Mouse (Mus musculus): ENCODE data around the gene Asah2. TPM values are rescaled to one million over a fixed set of nuclear protein-coding genes. Genes with fewer than 3 reads are reported as not detected.
"Not testable (repeated sequence)": the region's sequence is repeated elsewhere in the genome, so short reads cannot be mapped to it uniquely, and the experiment has no call there.

The Asah2 gene
- total and polyA plus RNA-seq, 2 experiments from 2014 or later: 0.44 to 2.6 TPM

- no peaks in the 10 kb centered on the region for H3K27me3 ChIP-seq (ENCODE audit: insufficient read depth, low read length)
- DNase-seq (peak; percentile 21), ATAC-seq (peak; percentile 61)
- H3K4me3 ChIP-seq (ENCODE audit: low read depth, low read length): peak overlapping the region; percentile 33
- WGBS: 17% methylated on average over 18 of the region's 18 CpGs
- H3K9ac ChIP-seq: peak overlapping the region; percentile 44
- H3K9me3 ChIP-seq (ENCODE audit: low read length): no peaks in the 10 kb centered on the region
- peak overlapping the region; percentile 53 for H3K4me2 ChIP-seq (ENCODE audit: low read depth)
- no peaks in the 10 kb centered on the region for H3K36me3 ChIP-seq (ENCODE audit: insufficient read depth)
- no peak overlapping the region for H3K27ac ChIP-seq (ENCODE audit: low read depth, low read length)
- no peak for TF ChIP-seq CTCF (IDR thresholded peaks at IDR 0.05; ENCODE audit: low read depth)
- H3K4me1 ChIP-seq (ENCODE audit: insufficient read depth): no peaks in the 10 kb centered on the region
These were observed 5.6 kb downstream of the Asah2 start for GRCm38 (mm10) chr19:32102294-32102975.

- no peaks in the 10 kb centered on the region for H3K27me3 ChIP-seq (ENCODE audit: insufficient read depth, low read length)
- 75% methylated on average over 3 of the region's 3 CpGs for WGBS
- H3K9ac ChIP-seq: no peak overlapping the region
- H3K9me3 ChIP-seq (ENCODE audit: low read length): no peaks in the 10 kb centered on the region
- no peak overlapping the region for H3K4me2 ChIP-seq (ENCODE audit: low read depth)
- no peak overlapping the region for H3K4me3 ChIP-seq (ENCODE audit: low read depth, low read length)
- no peak overlapping the region for H3K27ac ChIP-seq (ENCODE audit: low read depth, low read length)
- ATAC-seq (no peak), DNase-seq (no peak)
- no peaks in the 10 kb centered on the region for H3K36me3 ChIP-seq (ENCODE audit: insufficient read depth)
- H3K4me1 ChIP-seq (ENCODE audit: insufficient read depth): no peaks in the 10 kb centered on the region
- 0 out of 2 replicates have a peak, but pooled peaks have one; percentile 7 for TF ChIP-seq CTCF (IDR thresholded peaks at IDR 0.05; ENCODE audit: low read depth)
These were observed 9.4 kb downstream of the Asah2 start for GRCm38 (mm10) chr19:32098582-32098981.

DNA sequence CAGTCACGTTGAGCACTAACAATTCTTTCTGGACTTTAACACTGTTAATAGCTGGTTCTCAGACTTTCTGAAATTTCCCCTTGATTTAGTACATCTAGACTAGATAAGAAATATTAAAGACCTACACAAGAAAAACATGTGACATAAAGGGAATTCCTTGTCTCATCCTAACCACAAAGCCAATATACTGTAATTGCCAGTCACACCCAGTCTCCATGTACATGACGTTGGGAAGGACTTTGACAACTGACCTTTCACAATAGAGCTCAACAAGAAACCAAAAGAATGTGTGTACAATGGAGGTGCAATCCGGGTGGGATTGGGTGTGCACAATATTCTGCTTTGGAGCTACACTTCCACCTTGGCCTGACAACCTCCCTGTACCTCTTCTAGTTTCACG, 15.7 kb downstream of the Asah2 start:
- no peaks in the 10 kb centered on the region for H3K27me3 ChIP-seq (ENCODE audit: insufficient read depth, low read length)
- H3K4me3 ChIP-seq (ENCODE audit: low read depth, low read length): no peak overlapping the region
- H3K4me1 ChIP-seq (ENCODE audit: insufficient read depth): no peaks in the 10 kb centered on the region
- WGBS: 93% methylated on average over 4 of the region's 4 CpGs
- H3K27ac ChIP-seq (ENCODE audit: low read depth, low read length): no peak overlapping the region
- DNase-seq (no peak), ATAC-seq (no peak)
- H3K36me3 ChIP-seq (ENCODE audit: insufficient read depth): no peaks in the 10 kb centered on the region
- no peak overlapping the region for H3K4me2 ChIP-seq (ENCODE audit: low read depth)
- no peak overlapping the region for H3K9ac ChIP-seq
- no peak for TF ChIP-seq CTCF (IDR thresholded peaks at IDR 0.05; ENCODE audit: low read depth)
- no peaks in the 10 kb centered on the region for H3K9me3 ChIP-seq (ENCODE audit: low read length)

DNA sequence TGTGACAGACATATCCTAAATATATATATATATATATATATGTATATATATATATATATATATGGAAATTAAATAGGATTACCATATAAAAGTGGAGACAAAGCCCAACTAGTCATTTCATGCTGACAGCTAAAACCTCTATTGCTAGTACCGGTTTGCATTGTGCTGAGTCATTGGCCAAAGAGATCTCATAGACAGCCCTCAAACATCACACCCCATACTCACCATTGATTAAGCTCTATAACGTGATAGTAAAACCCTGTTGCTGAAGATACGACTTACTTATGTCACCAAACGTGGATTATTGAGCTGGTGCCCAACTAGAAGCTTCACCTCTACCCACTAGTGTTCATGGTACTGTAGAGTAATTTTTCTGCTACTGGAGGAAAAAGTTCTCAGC, 17.2 kb downstream of the Asah2 start:
- no peak overlapping the region for H3K4me3 ChIP-seq (ENCODE audit: low read depth, low read length)
- no peaks in the 10 kb centered on the region for H3K36me3 ChIP-seq (ENCODE audit: insufficient read depth)
- 88% methylated on average over 4 of the region's 4 CpGs for WGBS

GRCm38 (mm10) chr19:32088570-32088969, 19.4 kb downstream of the Asah2 start:
- ATAC-seq (no peak), DNase-seq (no peak)
- Histone ChIP-seq H3K4me1 (ENCODE audit: insufficient read depth) (no peaks in the 10 kb centered on the region), H3K4me2 (ENCODE audit: low read depth) (no peak overlapping the region), H3K9ac (no peak overlapping the region), H3K4me3 (ENCODE audit: low read depth, low read length) (no peak overlapping the region), H3K36me3 (ENCODE audit: insufficient read depth) (no peaks in the 10 kb centered on the region), H3K27me3 (ENCODE audit: insufficient read depth, low read length) (no peaks in the 10 kb centered on the region), H3K27ac (ENCODE audit: low read depth, low read length) (no peak overlapping the region), H3K9me3 (ENCODE audit: low read length) (no peaks in the 10 kb centered on the region)
- WGBS: 81% methylated on average over 1 of the region's 1 CpGs
- TF ChIP-seq CTCF (IDR thresholded peaks at IDR 0.05; ENCODE audit: low read depth): no peak

More for the DNA sequence above, 17.2 kb downstream of the Asah2 start:
- DNase-seq (no peak), ATAC-seq (no peak)
- no peak overlapping the region for H3K4me2 ChIP-seq (ENCODE audit: low read depth)
- H3K27me3 ChIP-seq (ENCODE audit: insufficient read depth, low read length): no peaks in the 10 kb centered on the region
- H3K4me1 ChIP-seq (ENCODE audit: insufficient read depth): no peaks in the 10 kb centered on the region
- no peaks in the 10 kb centered on the region for H3K9me3 ChIP-seq (ENCODE audit: low read length)
- H3K27ac ChIP-seq (ENCODE audit: low read depth, low read length): no peak overlapping the region
- no peak overlapping the region for H3K9ac ChIP-seq
- no peak for TF ChIP-seq CTCF (IDR thresholded peaks at IDR 0.05; ENCODE audit: low read depth)

- no peak for DNase-seq
- Histone ChIP-seq H3K4me3 (ENCODE audit: low read depth, low read length) (no peak overlapping the region), H3K9me3 (ENCODE audit: low read length) (no peaks in the 10 kb centered on the region), H3K27ac (ENCODE audit: low read depth, low read length) (no peak overlapping the region), H3K27me3 (ENCODE audit: insufficient read depth, low read length) (no peaks in the 10 kb centered on the region), H3K36me3 (ENCODE audit: insufficient read depth) (no peaks in the 10 kb centered on the region), H3K4me1 (ENCODE audit: insufficient read depth) (no peaks in the 10 kb centered on the region), H3K4me2 (ENCODE audit: low read depth) (no peak overlapping the region), H3K9ac (no peak overlapping the region)
- TF ChIP-seq CTCF (IDR thresholded peaks at IDR 0.05; ENCODE audit: low read depth): no peak
- WGBS: 88% methylated on average over 6 of the region's 6 CpGs
- no peak for ATAC-seq
These were observed 20.1 kb downstream of the Asah2 start for GRCm38 (mm10) chr19:32087736-32088470.

- H3K27me3 ChIP-seq (ENCODE audit: insufficient read depth, low read length); H3K9me3 ChIP-seq (ENCODE audit: low read length); H3K4me3 ChIP-seq (ENCODE audit: low read depth, low read length); H3K9ac ChIP-seq; H3K36me3 ChIP-seq (ENCODE audit: insufficient read depth); DNase-seq; H3K4me1 ChIP-seq (ENCODE audit: insufficient read depth); H3K4me2 ChIP-seq (ENCODE audit: low read depth); ATAC-seq; H3K27ac ChIP-seq (ENCODE audit: low read depth, low read length): not testable (repeated sequence)
- WGBS: 91% methylated on average over 1 of the region's 1 CpGs
These were observed 23.2 kb downstream of the Asah2 start for GRCm38 (mm10) chr19:32084813-32085212.
